Mouse (Mus musculus) MEL (cell line): Measurements from ENCODE around the gene Actr2. TPM values are rescaled to one million over a fixed set of nuclear protein-coding genes. Genes with fewer than 3 reads are reported as not detected.
A peak's percentile ranks its signal among the peaks of the same experiment; 100 is the strongest.

Experiments
- DNase-seq: peaks from one replicate; pipeline ENCODE4 v3.0.0; 2011; ENCODE audit warnings: low read depth, low spot score
- H3K27ac ChIP-seq: 2 replicates; pipeline ENCODE4 v1.5.1; 2012; ENCODE audit warnings: low read depth, mild to moderate bottlenecking, control low read depth, low read length, moderate library complexity; ENCODE audit not compliant: control insufficient read depth
- H3K27me3 ChIP-seq, 2 experiments: fragments of 150-350 bp in 1 of 2; sonication (generic) in 1 of 2; 2 replicates each; pipeline ENCODE4 v1.6.1; 2012; ENCODE audit warnings: low read length in 2 of 2, mild to moderate bottlenecking in 2 of 2, improper control_type of control experiment in 1 of 2, moderate library complexity in 1 of 2; ENCODE audit not compliant: insufficient read depth in 2 of 2, control insufficient read depth in 1 of 2
- H3K36me3 ChIP-seq, 2 experiments: 2 replicates each; pipeline ENCODE4 v1.6.1; 2012 to 2014; ENCODE audit warnings: low read length in 2 of 2, improper control_type of control experiment in 1 of 2, inconsistent platforms in 1 of 2, mild to moderate bottlenecking in 1 of 2; ENCODE audit not compliant: insufficient read depth in 2 of 2, control insufficient read depth in 1 of 2
- H3K4me1 ChIP-seq, 2 experiments: fragments of 150-350 bp in 1 of 2; sonication (generic) in 1 of 2; 2 replicates each; pipeline ENCODE4 v1.6.1; 2012; ENCODE audit warnings: low read length in 2 of 2, improper control_type of control experiment in 1 of 2, mild to moderate bottlenecking in 1 of 2; ENCODE audit not compliant: insufficient read depth in 2 of 2, control insufficient read depth in 1 of 2
- H3K4me3 ChIP-seq, 2 experiments: fragments of 150-350 bp in 1 of 2; sonication (generic) in 1 of 2; 2 replicates each; pipeline ENCODE4 v1.5.1; 2012; ENCODE audit warnings: low read depth in 2 of 2, low read length in 2 of 2, mild to moderate bottlenecking in 2 of 2, moderate library complexity in 2 of 2, control low read depth in 1 of 2, improper control_type of control experiment in 1 of 2; ENCODE audit not compliant: control insufficient read depth in 1 of 2, insufficient read depth in 1 of 2
- H3K79me2 ChIP-seq: 2 replicates; pipeline ENCODE4 v1.6.1; 2012; ENCODE audit warnings: mild to moderate bottlenecking, low read length, moderate library complexity; ENCODE audit not compliant: control insufficient read depth, poor library complexity, insufficient read depth
- H3K9ac ChIP-seq: 2 replicates; pipeline ENCODE4 v1.6.1; 2012; ENCODE audit warnings: low read depth, mild to moderate bottlenecking, control low read depth, low read length, moderate library complexity; ENCODE audit not compliant: control insufficient read depth, poor library complexity, severe bottlenecking
- H3K9me3 ChIP-seq: fragments of 150-350 bp; sonication (generic); replicated peaks from 2 replicates; pipeline ENCODE4 v1.6.1; 2012; ENCODE audit warnings: mild to moderate bottlenecking, low read length, improper control_type of control experiment, moderate library complexity; ENCODE audit not compliant: insufficient read depth
- BHLHE40 ChIP-seq: IDR thresholded peaks from 2 replicates; pipeline ENCODE4 v1.6.1; 2012; ENCODE audit warnings: low read depth, mild to moderate bottlenecking, inconsistent platforms, low read length, improper control_type of control experiment, borderline replicate concordance
- CHD2 ChIP-seq: IDR thresholded peaks from 2 replicates; pipeline ENCODE4 v1.6.1; 2011; ENCODE audit warnings: low read length, improper control_type of control experiment
- CTCF ChIP-seq, 3 experiments: IDR thresholded peaks in 2 of 3; conservative IDR thresholded peaks in 1 of 3; 2 replicates each; pipeline ENCODE4 v1.5.1; 2011 to 2012; ENCODE audit warnings: low read length in 3 of 3, low read depth in 2 of 3, mild to moderate bottlenecking in 2 of 3, improper control_type of control experiment in 1 of 3, inconsistent platforms in 1 of 3, mixed read lengths in 1 of 3, moderate library complexity in 1 of 3; ENCODE audit not compliant: control insufficient read depth in 1 of 3, insufficient read depth in 1 of 3, poor library complexity in 1 of 3, severe bottlenecking in 1 of 3
- E2F4 ChIP-seq: IDR thresholded peaks from 2 replicates; pipeline ENCODE4 v1.6.1; 2011; ENCODE audit warnings: low read depth, low read length, improper control_type of control experiment, borderline replicate concordance
- ELF1 ChIP-seq: IDR thresholded peaks from 2 replicates; pipeline ENCODE4 v1.6.1; 2014; ENCODE audit warnings: low read depth, mild to moderate bottlenecking, inconsistent platforms, low read length, improper control_type of control experiment, moderate library complexity
- EP300 ChIP-seq, 2 experiments: IDR thresholded peaks; 2 replicates each; pipeline ENCODE4 v1.6.1; 2011; ENCODE audit warnings: improper control_type of control experiment in 2 of 2, low read length in 2 of 2, low read depth in 1 of 2, mild to moderate bottlenecking in 1 of 2
- ETS1 ChIP-seq: IDR thresholded peaks from 2 replicates; pipeline ENCODE4 v1.6.1; 2012; ENCODE audit warnings: low read depth, mild to moderate bottlenecking, inconsistent platforms, low read length, improper control_type of control experiment, moderate library complexity
- GATA1 ChIP-seq: IDR thresholded peaks from 2 replicates; pipeline ENCODE4 v1.6.1; 2011; ENCODE audit warnings: low read depth, low read length, improper control_type of control experiment
- HCFC1 ChIP-seq: IDR thresholded peaks from 2 replicates; pipeline ENCODE4 v1.6.1; 2012; ENCODE audit warnings: low read depth, mild to moderate bottlenecking, inconsistent platforms, low read length, improper control_type of control experiment, moderate library complexity
- JUND ChIP-seq: IDR thresholded peaks from 2 replicates; pipeline ENCODE4 v1.6.1; 2011; ENCODE audit warnings: low read depth, mild to moderate bottlenecking, improper control_type of control experiment, low read length
- KAT2A ChIP-seq: conservative IDR thresholded peaks from 2 replicates; pipeline ENCODE4 v1.6.1; 2012; ENCODE audit warnings: low read depth, low read length, improper control_type of control experiment, inconsistent platforms
- MAX ChIP-seq: IDR thresholded peaks from 2 replicates; pipeline ENCODE4 v1.6.1; 2011; ENCODE audit warnings: low read length, improper control_type of control experiment
- MAZ ChIP-seq: IDR thresholded peaks from 2 replicates; pipeline ENCODE4 v1.6.1; 2012; ENCODE audit warnings: low read depth, mild to moderate bottlenecking, inconsistent platforms, low read length, improper control_type of control experiment
- MEF2A ChIP-seq: IDR thresholded peaks from 2 replicates; pipeline ENCODE4 v1.6.1; 2014; ENCODE audit warnings: low read depth, mild to moderate bottlenecking, inconsistent platforms, low read length, improper control_type of control experiment; ENCODE audit not compliant: poor library complexity, insufficient replicate concordance, severe bottlenecking; ENCODE audit errors: extremely low read depth
- MXI1 ChIP-seq: IDR thresholded peaks from 2 replicates; pipeline ENCODE4 v1.6.1; 2011; ENCODE audit warnings: mild to moderate bottlenecking, low read depth, low read length, improper control_type of control experiment
- MYB ChIP-seq: IDR thresholded peaks from 2 replicates; pipeline ENCODE4 v1.6.1; 2011; ENCODE audit warnings: mild to moderate bottlenecking, low read depth, low read length, improper control_type of control experiment
- MYC ChIP-seq: IDR thresholded peaks from 2 replicates; pipeline ENCODE4 v1.6.1; 2011; ENCODE audit warnings: low read depth, mild to moderate bottlenecking, low read length, improper control_type of control experiment, moderate library complexity
- NRF1 ChIP-seq: IDR thresholded peaks from 2 replicates; pipeline ENCODE4 v1.6.1; 2014; ENCODE audit warnings: low read depth, mild to moderate bottlenecking, inconsistent platforms, low read length, improper control_type of control experiment, moderate library complexity; ENCODE audit not compliant: poor library complexity, insufficient read depth, severe bottlenecking
- POLR2A ChIP-seq, 2 experiments: IDR thresholded peaks; 2 replicates each; pipeline ENCODE4 v1.6.1; 2011 to 2012; ENCODE audit warnings: low read length in 2 of 2, mild to moderate bottlenecking in 2 of 2, control low read depth in 1 of 2, improper control_type of control experiment in 1 of 2, low read depth in 1 of 2, moderate library complexity in 1 of 2; ENCODE audit not compliant: control insufficient read depth in 1 of 2, insufficient read depth in 1 of 2, poor library complexity in 1 of 2
- POLR2AphosphoS2 ChIP-seq: IDR thresholded peaks from 2 replicates; pipeline ENCODE4 v1.6.1; 2011; ENCODE audit warnings: low read length, improper control_type of control experiment
- POLR2AphosphoS5 ChIP-seq: IDR thresholded peaks from 2 replicates; pipeline ENCODE4 v1.6.1; 2012; ENCODE audit warnings: low read depth, borderline replicate concordance, mild to moderate bottlenecking, inconsistent platforms, low read length, moderate library complexity, mixed read lengths
- RCOR1 ChIP-seq: IDR thresholded peaks from 2 replicates; pipeline ENCODE4 v1.6.1; 2012; ENCODE audit warnings: low read depth, mild to moderate bottlenecking, inconsistent platforms, low read length, improper control_type of control experiment
- SIN3A ChIP-seq: IDR thresholded peaks from 2 replicates; pipeline ENCODE4 v1.6.1; 2012; ENCODE audit warnings: low read length, improper control_type of control experiment, inconsistent platforms
- SMC3 ChIP-seq: IDR thresholded peaks from 2 replicates; pipeline ENCODE4 v1.6.1; 2011; ENCODE audit warnings: low read depth, low read length, improper control_type of control experiment
- TAL1 ChIP-seq: IDR thresholded peaks from 2 replicates; pipeline ENCODE4 v1.6.1; 2012; ENCODE audit warnings: mild to moderate bottlenecking, inconsistent platforms, low read length, moderate library complexity, mixed read lengths
- TBP ChIP-seq: IDR thresholded peaks from 2 replicates; pipeline ENCODE4 v1.8.0; 2011; ENCODE audit warnings: low read depth, low read length, improper control_type of control experiment
- TCF12 ChIP-seq: IDR thresholded peaks from 2 replicates; pipeline ENCODE4 v1.6.1; 2014; ENCODE audit warnings: low read depth, mild to moderate bottlenecking, inconsistent platforms, low read length, improper control_type of control experiment, moderate library complexity
- UBTF ChIP-seq: IDR thresholded peaks from 2 replicates; pipeline ENCODE4 v1.6.1; 2012; ENCODE audit warnings: low read depth, mild to moderate bottlenecking, inconsistent platforms, low read length, improper control_type of control experiment, moderate library complexity, borderline replicate concordance; ENCODE audit not compliant: insufficient read depth
- ZC3H11A ChIP-seq: IDR thresholded peaks from 2 replicates; pipeline ENCODE4 v1.6.1; 2012; ENCODE audit warnings: low read depth, mild to moderate bottlenecking, inconsistent platforms, low read length, improper control_type of control experiment
- ZKSCAN1 ChIP-seq: IDR thresholded peaks from 2 replicates; pipeline ENCODE4 v1.6.1; 2012; ENCODE audit warnings: low read depth, mild to moderate bottlenecking, inconsistent platforms, low read length, improper control_type of control experiment, moderate library complexity
- ZMIZ1 ChIP-seq: IDR thresholded peaks from 2 replicates; pipeline ENCODE4 v1.6.1; 2012; ENCODE audit warnings: low read depth, mild to moderate bottlenecking, inconsistent platforms, low read length, improper control_type of control experiment, moderate library complexity
- polyA plus RNA-seq, 2 experiments: library from polyadenylated mRNA; stranded (reverse) in 1 of 2; unstranded in 1 of 2; fragments of >175 nt in 1 of 2; fragments of >200 nt in 1 of 2; gene quantifications; 2 replicates each; pipeline versions ENCODE4 v1.2.1 to v1.2.4; 2012; ENCODE audit warnings: low replicate concordance in 2 of 2, low read depth in 1 of 2; ENCODE audit not compliant: insufficient read length in 2 of 2, insufficient read depth in 1 of 2, missing spikeins in 1 of 2
- total RNA-seq: library from RNA; depleted of rRNA; stranded (reverse); fragments of 300-350 nt; gene quantifications from 2 replicates; pipeline ENCODE4 v1.2.3, GENCODE M21; 2012

Actr2 gene
- total and polyA plus RNA-seq, 3 experiments: 40.0 to 172 (median 160) TPM

- no peak for TF ChIP-seq MXI1
- peak; percentile 30 for TF ChIP-seq GATA1
Observed at GRCm38 (mm10) chr11:20132955-20133562, 20.3 kb upstream of the Actr2 start (continued).

GRCm38 (mm10) chr11:20126673-20127516 lies 14.2 kb upstream of the Actr2 start:
- peak; percentile 63 for DNase-seq
- H3K79me2 ChIP-seq: no peaks in the 10 kb centered on the region
- no peaks in the 10 kb centered on the region; a peak in 2 of 4 replicates for H3K27me3 ChIP-seq
- peaks cover 2 to 8% of the 10 kb centered on the region in 2 experiments; a peak in 3 of 4 replicates for H3K4me1 ChIP-seq
- TF ChIP-seq JUND (no peak), MYB (no peak), GATA1 (peak; percentile 81), MEF2A (no peak), RCOR1 (peak; percentile 52; the same call in 1 of the 2 replicates), ZC3H11A (no peak), ZKSCAN1 (no peak), SMC3 (no peak), TAL1 (peak; percentile 26; the same call in 1 of the 2 replicates), KAT2A (no peak), POLR2AphosphoS2 (no peak), MAX (no peak), E2F4 (no peak), MYC (no peak), ELF1 (0 out of 2 replicates have a peak, but pooled peaks have one; percentile 14), SIN3A (0 out of 2 replicates have a peak, but pooled peaks have one; percentile 37), NRF1 (no peak), UBTF (no peak), TBP (no peak), TCF12 (peak; percentile 80; the same call in 1 of the 2 replicates), CHD2 (no peak), HCFC1 (no peak), POLR2AphosphoS5 (no peak), POLR2A (IDR thresholded peaks at IDR 0.05; ENCODE audit: control insufficient read depth in 1 of 2, insufficient read depth in 1 of 2, low read depth in 1 of 2, low read length in 2 of 2, poor library complexity in 1 of 2) (no peak), BHLHE40 (no peak), EP300 (IDR thresholded peaks at IDR 0.05; ENCODE audit: low read depth in 1 of 2, low read length in 2 of 2) (peak; percentile 70 to 82), ZMIZ1 (no peak), CTCF (IDR thresholded peaks at IDR 0.05 in 2 of 3, conservative IDR thresholded peaks at IDR 0.05 in 1 of 3; ENCODE audit: control insufficient read depth in 1 of 3, insufficient read depth in 1 of 3, low read depth in 2 of 3, low read length in 3 of 3, poor library complexity in 1 of 3, severe bottlenecking in 1 of 3) (no peak), MAZ (no peak), ETS1 (peak; percentile 38; the same call in 1 of the 2 replicates)
- H3K9ac ChIP-seq: 0 out of 2 replicates have a peak overlapping the region, but pooled peaks have one; percentile 3
- H3K9me3 ChIP-seq: no peaks in the 10 kb centered on the region
- H3K36me3 ChIP-seq: peaks cover 0 to 7% of the 10 kb centered on the region in 2 experiments; a peak in 1 of 4 replicates
- H3K4me3 ChIP-seq: peak overlapping the region; percentile 14 to 24; a peak in 3 of 4 replicates
- no peak overlapping the region for H3K27ac ChIP-seq
